Mouse (Mus musculus) kidney, adult 2 months (tissue): ENCODE measurements at regions not wholly inside any gene's neighbourhood (a gene's known extent, or its start where the extent isn't known, plus 50 kb on each side); places are given as distances from the start of the nearest gene placed in this dataset.

Experiments used
- DNase-seq: peaks from one replicate; pipeline ENCODE4 v3.0.0; 2021
- H3K27ac ChIP-seq: fragments of 200-500 bp; 2 replicates; pipeline ENCODE4 v1.5.1; 2012; ENCODE audit warnings: low read depth, low read length, control low read depth, inconsistent platforms; ENCODE audit not compliant: insufficient read depth
- H3K27me3 ChIP-seq: fragments of 200-500 bp; replicated peaks from 2 replicates; pipeline ENCODE4 v1.6.1; 2012; ENCODE audit warnings: mild to moderate bottlenecking, moderate library complexity, low read length, inconsistent platforms; ENCODE audit not compliant: control insufficient read depth, insufficient read depth
- H3K36me3 ChIP-seq: fragments of 200-500 bp; 2 replicates; pipeline ENCODE4 v1.6.1; 2012; ENCODE audit warnings: mild to moderate bottlenecking, moderate library complexity, low read length, inconsistent platforms; ENCODE audit not compliant: control insufficient read depth, insufficient read depth
- H3K4me1 ChIP-seq: fragments of 200-500 bp; 2 replicates; pipeline ENCODE4 v1.6.1; 2011; ENCODE audit warnings: low read length; ENCODE audit not compliant: control insufficient read depth, insufficient read depth
- H3K4me3 ChIP-seq: fragments of 200-500 bp; 2 replicates; pipeline ENCODE4 v1.5.1; 2011; ENCODE audit warnings: mild to moderate bottlenecking, low read depth, low read length, control low read depth; ENCODE audit not compliant: insufficient read depth
- CTCF ChIP-seq: fragments of 200-500 bp; conservative IDR thresholded peaks from 2 replicates; pipeline ENCODE4 v1.5.1; 2011; ENCODE audit warnings: low read depth, mild to moderate bottlenecking, control low read depth, low read length, moderate library complexity, mixed read lengths; ENCODE audit not compliant: insufficient read depth, insufficient read length
- POLR2A ChIP-seq: fragments of 200-500 bp; IDR thresholded peaks from one replicate; pipeline ENCODE4 v1.6.1; 2011; ENCODE audit warnings: low read depth, low read length, control low read depth
- WGBS: fragments of 180-500 bp; shearing (Covaris S2); methylation state at CpG from one replicate; pipeline ENCODE4 v1.1.7; 2018; 5-methylcytosine and 5-hydroxymethylcytosine counted together

DNA sequence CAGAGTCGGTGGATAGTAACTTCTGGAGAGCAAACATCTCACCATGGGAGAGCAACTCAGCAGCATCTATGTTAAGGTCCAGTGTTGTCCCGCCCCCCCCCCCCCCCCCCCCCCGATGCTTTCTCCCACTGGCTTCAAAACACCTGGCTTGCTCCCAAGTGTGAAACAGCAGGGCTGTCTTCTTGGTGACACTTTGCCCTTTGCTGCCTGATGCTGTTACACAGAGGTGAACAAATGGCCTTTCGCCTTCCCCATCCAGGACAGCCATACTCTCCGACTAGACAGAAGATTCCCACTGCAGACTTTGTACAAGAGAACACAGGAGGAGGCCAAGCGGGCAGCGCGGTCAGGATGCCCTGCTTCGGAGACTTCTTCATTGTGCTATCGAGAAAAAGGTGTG, 111.8 kb upstream of the Lef1 start:
- 41% methylated on average over 9 of the region's 10 CpGs for WGBS
- H3K27me3 ChIP-seq: no peaks in the 10 kb centered on the region
- TF ChIP-seq POLR2A (no peak), CTCF (no peak)
- H3K4me3 ChIP-seq: no peak overlapping the region
- H3K27ac ChIP-seq: no peak overlapping the region
- H3K4me1 ChIP-seq: no peaks in the 10 kb centered on the region
- no peak for DNase-seq
- no peaks in the 10 kb centered on the region for H3K36me3 ChIP-seq

DNA sequence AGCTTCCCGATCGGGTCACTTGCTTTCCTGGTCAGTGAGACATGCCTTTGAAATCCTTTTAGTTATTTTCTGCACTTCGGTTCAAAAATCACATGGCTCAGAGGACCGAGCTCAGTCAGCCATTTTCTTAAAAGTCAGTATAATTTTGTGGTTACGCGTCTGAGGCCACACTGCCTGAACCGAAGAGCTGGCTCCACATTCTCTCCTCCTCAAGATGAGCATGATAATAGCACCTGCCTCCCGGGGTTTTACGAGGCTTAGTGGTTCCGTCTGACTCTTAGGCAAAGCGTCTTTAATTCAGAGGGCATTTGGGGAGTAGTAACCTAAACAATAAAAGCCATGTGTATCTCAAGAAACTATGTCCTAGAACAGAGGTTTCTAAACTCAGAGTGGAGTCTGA, 113.5 kb upstream of the Lef1 start:
- Histone ChIP-seq H3K4me1 (no peaks in the 10 kb centered on the region), H3K36me3 (no peaks in the 10 kb centered on the region), H3K27me3 (no peaks in the 10 kb centered on the region), H3K4me3 (no peak overlapping the region), H3K27ac (no peak overlapping the region)
- TF ChIP-seq CTCF (no peak), POLR2A (no peak)
- DNase-seq: no peak
- 41% methylated on average over 11 of the region's 11 CpGs for WGBS

DNA sequence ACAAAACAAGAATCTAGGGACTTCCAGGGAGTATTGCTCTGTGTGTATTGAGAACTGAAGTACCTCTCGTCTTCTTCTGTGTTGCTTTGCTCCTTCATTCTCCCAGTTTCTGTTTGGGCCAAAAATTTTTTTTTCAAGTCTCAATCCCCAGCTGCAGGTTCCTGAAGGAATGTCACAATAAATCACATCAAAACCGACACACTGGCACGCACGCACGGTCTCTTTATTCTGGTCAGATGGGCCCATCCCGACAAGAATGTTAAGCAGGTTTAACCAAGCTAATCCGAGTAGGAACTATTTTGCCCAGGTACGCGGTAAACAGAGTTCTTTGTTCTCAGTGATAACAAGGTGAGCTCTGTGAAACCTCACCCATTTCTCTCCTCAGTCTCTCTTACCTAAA, 118.3 kb upstream of the Lef1 start:
- WGBS: 63% methylated on average over 9 of the region's 9 CpGs
- H3K36me3 ChIP-seq: no peaks in the 10 kb centered on the region
- H3K27me3 ChIP-seq: no peaks in the 10 kb centered on the region
- no peak for TF ChIP-seq CTCF
- TF ChIP-seq POLR2A: no peak
- no peak overlapping the region for H3K27ac ChIP-seq
- no peaks in the 10 kb centered on the region for H3K4me1 ChIP-seq
- DNase-seq: no peak
- no peak overlapping the region for H3K4me3 ChIP-seq

DNA sequence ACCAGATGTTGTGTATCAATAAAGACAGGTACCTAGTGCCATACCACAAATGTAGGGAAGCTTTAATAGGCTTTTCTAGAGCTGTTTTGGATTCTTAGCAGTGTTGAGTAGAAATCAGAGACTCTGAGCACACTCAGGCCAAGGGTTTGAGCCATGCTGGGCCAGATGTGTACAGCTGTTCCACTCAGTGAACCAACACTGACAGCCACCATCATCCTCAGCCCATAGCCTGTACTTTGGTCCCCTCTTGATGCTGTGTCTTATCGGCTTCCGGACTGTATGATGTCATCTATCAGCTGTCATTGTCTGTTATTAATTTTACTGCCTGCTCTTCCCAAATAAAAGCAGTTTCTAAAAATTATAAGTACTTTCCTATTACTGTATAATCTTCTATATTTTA, 123.6 kb upstream of the Lef1 start:
- Histone ChIP-seq H3K4me3 (no peak overlapping the region), H3K27ac (no peak overlapping the region), H3K4me1 (no peaks in the 10 kb centered on the region), H3K36me3 (no peaks in the 10 kb centered on the region), H3K27me3 (no peaks in the 10 kb centered on the region)
- no peak for TF ChIP-seq CTCF
- TF ChIP-seq POLR2A: no peak
- DNase-seq: no peak
- WGBS: 78% methylated on average over 2 of the region's 2 CpGs

DNA sequence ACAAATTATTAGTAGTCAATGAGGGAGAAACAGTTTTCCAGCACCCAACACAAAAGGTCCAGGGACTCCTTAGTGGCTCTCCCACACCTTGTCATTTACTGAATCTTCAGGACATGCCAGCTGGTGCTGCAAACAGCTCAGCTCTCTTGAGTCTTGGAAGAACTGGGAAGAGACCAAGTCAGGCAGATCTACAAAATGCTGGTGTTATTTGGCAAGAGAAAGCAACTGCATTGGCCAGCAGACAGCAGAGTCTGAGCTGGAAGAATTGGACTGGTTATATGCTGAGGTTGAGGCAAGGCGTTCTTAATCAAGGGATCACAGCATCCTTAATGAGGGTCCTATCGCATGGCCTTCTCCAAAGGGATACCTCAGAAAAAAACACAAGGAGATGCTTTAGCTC, 124.2 kb upstream of the Lef1 start:
- Histone ChIP-seq H3K4me3 (no peak overlapping the region), H3K4me1 (no peaks in the 10 kb centered on the region), H3K27ac (no peak overlapping the region), H3K36me3 (no peaks in the 10 kb centered on the region), H3K27me3 (no peaks in the 10 kb centered on the region)
- WGBS: 92% methylated on average over 2 of the region's 2 CpGs
- DNase-seq: no peak
- TF ChIP-seq CTCF: no peak
- no peak for TF ChIP-seq POLR2A

DNA sequence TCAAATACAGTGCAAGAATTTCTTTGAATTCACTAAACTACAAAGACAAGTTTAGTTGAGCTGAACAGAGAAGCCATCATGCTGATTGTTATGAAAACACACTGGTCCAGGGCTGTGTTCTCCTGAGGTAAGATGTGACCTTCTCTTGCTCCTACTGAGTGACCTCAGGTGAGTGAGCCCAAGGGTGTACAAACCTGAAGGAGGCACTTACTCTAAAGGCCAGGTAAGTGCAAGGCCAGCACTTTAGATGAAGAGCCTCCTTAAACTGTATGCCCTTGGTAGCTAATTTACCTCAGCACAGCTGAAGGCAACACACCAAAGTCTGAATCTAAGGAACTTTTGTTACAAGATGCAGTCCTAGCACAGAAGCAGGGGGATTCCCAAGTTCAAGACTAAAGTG, 128.7 kb upstream of the Lef1 start:
- Histone ChIP-seq H3K4me3 (no peak overlapping the region), H3K27ac (no peak overlapping the region), H3K4me1 (no peaks in the 10 kb centered on the region), H3K27me3 (no peaks in the 10 kb centered on the region), H3K36me3 (no peaks in the 10 kb centered on the region)
- TF ChIP-seq POLR2A (no peak), CTCF (no peak)
- no peak for DNase-seq

DNA sequence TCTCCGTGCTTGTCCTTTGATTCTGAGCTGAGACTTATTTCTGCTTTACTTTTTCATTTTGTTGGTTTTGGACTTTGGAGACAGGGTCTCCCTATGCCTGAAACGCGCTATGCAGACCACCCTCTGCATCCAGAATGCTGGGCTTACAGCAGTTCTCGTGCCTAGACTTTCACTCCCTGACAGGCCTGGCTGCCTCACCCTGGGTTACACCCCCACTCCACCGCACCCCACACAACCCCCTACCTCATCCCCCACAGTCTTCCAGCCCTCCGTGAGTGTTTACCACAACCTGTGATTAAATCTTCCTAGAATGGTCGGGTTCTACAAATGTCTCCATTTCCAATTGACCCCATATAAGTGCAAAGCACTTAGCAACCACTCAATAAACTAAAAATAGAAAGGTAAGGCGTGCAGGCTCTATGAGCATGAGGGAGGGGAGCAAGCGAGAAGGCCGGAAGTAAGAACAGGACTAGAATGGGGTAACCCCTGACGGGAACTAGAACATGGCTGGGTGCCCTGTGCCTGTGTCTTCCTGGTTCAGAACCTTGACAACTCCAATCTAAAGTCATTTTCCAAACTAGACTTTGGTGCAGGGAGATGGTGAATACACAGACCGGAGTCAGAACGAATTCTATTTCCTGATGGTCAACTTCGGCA, 131.2 kb upstream of the Lef1 start:
- no peak for TF ChIP-seq POLR2A
- TF ChIP-seq CTCF: no peak
- 71% methylated on average over 14 of the region's 14 CpGs for WGBS
- H3K27ac ChIP-seq: no peak overlapping the region
- no peaks in the 10 kb centered on the region for H3K27me3 ChIP-seq
- no peaks in the 10 kb centered on the region for H3K36me3 ChIP-seq
- DNase-seq: no peak
- H3K4me1 ChIP-seq: no peaks in the 10 kb centered on the region
- H3K4me3 ChIP-seq: no peak overlapping the region

DNA sequence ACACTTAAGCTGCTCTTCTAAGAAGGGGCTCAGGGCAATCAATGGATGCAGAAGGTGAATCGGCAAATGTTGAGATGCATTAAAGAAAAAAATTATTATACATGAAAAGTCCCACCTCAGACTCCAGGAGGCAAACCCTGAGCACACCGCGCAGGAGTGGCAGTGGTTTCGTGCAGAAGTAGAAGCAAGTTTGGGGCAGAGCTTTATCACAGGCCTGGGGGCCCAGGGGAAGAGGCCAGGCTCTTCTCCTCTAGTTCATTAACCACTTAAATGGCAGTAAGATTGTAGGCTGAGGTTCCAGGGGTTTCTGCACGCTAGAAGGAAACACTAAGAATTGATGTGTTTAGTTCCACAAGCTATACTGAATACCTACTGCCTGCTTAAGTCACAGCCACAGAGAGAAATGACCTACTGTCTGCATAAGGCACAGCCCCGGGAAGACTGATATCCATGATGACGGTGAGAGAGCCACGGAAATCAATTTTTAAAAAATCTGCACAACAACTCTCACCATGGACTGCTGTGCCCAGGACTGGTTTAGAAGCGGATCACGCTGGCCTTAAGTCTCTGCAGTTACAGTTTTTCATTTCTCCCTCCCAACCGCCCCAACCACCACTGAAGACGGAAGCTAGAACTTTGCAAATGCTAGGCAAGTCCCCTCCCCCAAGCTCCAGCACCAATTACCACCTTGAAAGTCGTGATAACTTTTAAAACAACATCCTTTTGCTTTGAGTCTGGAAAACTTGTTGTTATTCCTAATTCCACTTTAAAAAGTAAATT, 132.2 kb upstream of the Lef1 start:
- H3K27me3 ChIP-seq: no peaks in the 10 kb centered on the region
- no peak for DNase-seq
- H3K27ac ChIP-seq: no peak overlapping the region
- H3K4me1 ChIP-seq: no peaks in the 10 kb centered on the region
- TF ChIP-seq POLR2A: no peak
- TF ChIP-seq CTCF: no peak
- 70% methylated on average over 13 of the region's 13 CpGs for WGBS
- H3K36me3 ChIP-seq: no peaks in the 10 kb centered on the region
- no peak overlapping the region for H3K4me3 ChIP-seq
